13 mouse cellular contexts compared by ENCODE assay signal in the genomic region with DNA sequence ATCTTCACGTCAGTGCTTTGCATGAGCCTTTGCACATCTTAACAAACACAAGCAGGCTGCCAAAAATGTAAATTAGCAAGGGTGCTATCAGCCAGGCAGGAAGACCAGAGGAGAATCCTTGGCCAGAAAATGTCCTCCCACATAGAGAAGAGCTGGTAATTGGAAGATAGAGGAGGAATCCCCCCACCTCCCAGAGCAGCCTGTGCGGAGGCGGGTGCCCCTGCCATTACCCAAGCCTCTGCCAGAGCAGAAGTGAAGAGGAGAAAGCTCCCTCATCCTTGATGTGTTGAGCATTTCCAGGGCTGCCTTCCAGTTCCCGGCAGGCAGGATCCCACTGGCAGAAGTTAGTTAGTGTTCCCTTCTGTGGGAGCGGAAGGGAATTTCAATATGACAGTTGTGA. TPM values are rescaled to one million over a fixed set of nuclear protein-coding genes. Genes with fewer than 3 reads are reported as not detected.
DNase-seq lines count a peak whose midpoint lies in the region; ATAC-seq lines count a peak whose summit lies in the region.
"Had no signal": no experiment of that assay in that cellular context is flagged by ENCODE, and none has a peak within 500 bp of the region (broad histone marks: within the 10 kb centered on the region; RNA-seq: fewer than 3 reads in every experiment).

No protein-coding gene starts in this region.

- H3K4me1 ChIP-seq in forebrain, embryonic 14.5 days (ENCODE audit: control insufficient read depth, insufficient read depth, low read length): no peaks in the 10 kb centered on the region
- no peaks in the 10 kb centered on the region for H3K4me1 ChIP-seq in forebrain, embryonic 11.5 days (replicated peaks; ENCODE audit: control insufficient read depth, insufficient read depth, low read length)
- H3K4me1 ChIP-seq: embryonic facial prominence, embryonic 13.5 days; neural tube, embryonic 13.5 days had no signal

- peak; percentile 46; the same call in 1 of the 2 replicates for ATAC-seq in forebrain, embryonic 14.5 days
- ATAC-seq in forebrain, embryonic 11.5 days (replicated peaks; ENCODE audit: low FRiP score): no peak

- H3K27ac ChIP-seq in forebrain, embryonic 14.5 days (ENCODE audit: low read depth, low read length): no peak overlapping the region
- H3K27ac ChIP-seq in forebrain, embryonic 11.5 days (ENCODE audit: low read depth, low read length): no peak overlapping the region
- H3K27ac ChIP-seq: embryonic facial prominence, embryonic 13.5 days; macrophage; neural tube, embryonic 13.5 days had no signal

- H3K4me3 ChIP-seq in forebrain, embryonic 14.5 days (ENCODE audit: low read depth, low read length): no peak overlapping the region
- H3K4me3 ChIP-seq in forebrain, embryonic 11.5 days (ENCODE audit: low read depth, low read length): no peak overlapping the region
- H3K4me3 ChIP-seq: embryonic facial prominence, embryonic 13.5 days; neural tube, embryonic 13.5 days had no signal

- 83% methylated on average over 5 of the region's 5 CpGs for WGBS in forebrain, embryonic 14.5 days
- 86% methylated on average over 5 of the region's 5 CpGs for WGBS in forebrain, embryonic 11.5 days

- no peak overlapping the region for H3K9ac ChIP-seq in forebrain, embryonic 14.5 days (ENCODE audit: low read length)
- H3K9ac ChIP-seq in forebrain, embryonic 11.5 days (ENCODE audit: low read length): no peak overlapping the region
- H3K9ac ChIP-seq: embryonic facial prominence, embryonic 13.5 days; neural tube, embryonic 13.5 days had no signal

- no peaks in the 10 kb centered on the region for H3K9me3 ChIP-seq in forebrain, embryonic 14.5 days (replicated peaks; ENCODE audit: control insufficient read depth, low read length)
- no peaks in the 10 kb centered on the region for H3K9me3 ChIP-seq in forebrain, embryonic 11.5 days (ENCODE audit: control insufficient read depth, low read length)
- H3K9me3 ChIP-seq: embryonic facial prominence, embryonic 13.5 days; neural tube, embryonic 13.5 days had no signal

- intact Hi-C loops in left cerebral cortex, postnatal 25 days (cut with DNase I): loop anchor here (1.0 to 2.0 kb wide), 2 partner anchors 26 to 40 kb away; no protein-coding TSS in a partner anchor

- no peaks in the 10 kb centered on the region for H3K36me3 ChIP-seq in forebrain, embryonic 14.5 days (ENCODE audit: control insufficient read depth, insufficient read depth, low read length)
- no peaks in the 10 kb centered on the region for H3K36me3 ChIP-seq in forebrain, embryonic 11.5 days (ENCODE audit: control insufficient read depth, insufficient read depth, low read length)
- H3K36me3 ChIP-seq: embryonic facial prominence, embryonic 13.5 days; neural tube, embryonic 13.5 days had no signal

- no peaks in the 10 kb centered on the region for H3K27me3 ChIP-seq in forebrain, embryonic 14.5 days (replicated peaks; ENCODE audit: control insufficient read depth, insufficient read depth, low read length)
- no peaks in the 10 kb centered on the region for H3K27me3 ChIP-seq in forebrain, embryonic 11.5 days (ENCODE audit: control insufficient read depth, insufficient read depth, low read length)
- H3K27me3 ChIP-seq: embryonic facial prominence, embryonic 13.5 days; neural tube, embryonic 13.5 days had no signal

- DNase-seq in forebrain, embryonic 14.5 days (ENCODE audit: low spot score): peak; percentile 28
- DNase-seq in forebrain, embryonic 11.5 days (ENCODE audit: low spot score): no peak
- DNase-seq in adipocyte (ENCODE audit: low spot score): peak; percentile 2
- DNase-seq in layer of hippocampus, adult 18-20 months (ENCODE audit: low spot score in 2 of 2): peak; percentile 91
- peak; percentile 69 to 96 for DNase-seq in left cerebral cortex, postnatal 25 days (ENCODE audit: low spot score in 2 of 2)
- no peak for DNase-seq in urinary bladder, adult 2 months (ENCODE audit: low spot score)
- no peak for DNase-seq in retina, embryonic 14.5 days (ENCODE audit: low spot score)
- no peak for DNase-seq in adrenal gland, postnatal 14 days
- DNase-seq: kidney, postnatal 36 days had no signal

- no peak overlapping the region for H3K4me2 ChIP-seq in forebrain, embryonic 14.5 days (ENCODE audit: low read length)
- no peak overlapping the region for H3K4me2 ChIP-seq in forebrain, embryonic 11.5 days (ENCODE audit: low read depth, low read length, severe bottlenecking)
- H3K4me2 ChIP-seq: embryonic facial prominence, embryonic 13.5 days; neural tube, embryonic 13.5 days had no signal

RNA-seq across cellular contexts. Expression of gene Gm9767, which starts 43.1 kb away (rescaled TPM):
- polyA plus RNA-seq in forebrain, embryonic 14.5 days (2014; fragmentation: Nextera tagmentation; extraction: Ambion mirVana): 0.93 and 1.3 TPM in 2 replicates
- polyA plus RNA-seq in forebrain, embryonic 11.5 days (2014; fragmentation: Nextera tagmentation; extraction: Ambion mirVana): 0.40 and 0.69 TPM in 2 replicates
- total RNA-seq in layer of hippocampus, adult 18-20 months (2021): under 1 TPM; 0.45 to 0.84 TPM
- 1 to 10 TPM in 1 of 2 experiments, under 1 TPM in 1; 0.60 to 1.8 TPM for total RNA-seq in left cerebral cortex, postnatal 25 days (2021)
- 0.04 and 0.07 TPM in 2 replicates for polyA plus RNA-seq in urinary bladder, adult 2 months (2012; rRNA removed)
- total RNA-seq in adrenal gland, postnatal 14 days (2021): 0.30 and 0.41 TPM in 2 replicates
- total RNA-seq: heart, adult 18-20 months had no signal
- polyA plus RNA-seq: macrophage had no signal

RNA-seq across cellular contexts. Expression of gene Tmem200a, which starts 43.9 kb away (rescaled TPM):
- polyA plus RNA-seq in forebrain, embryonic 14.5 days (2014; fragmentation: Nextera tagmentation; extraction: Ambion mirVana): 19.4 and 22.5 TPM in 2 replicates
- 12.8 and 13.7 TPM in 2 replicates for polyA plus RNA-seq in forebrain, embryonic 11.5 days (2014; fragmentation: Nextera tagmentation; extraction: Ambion mirVana)
- total RNA-seq in layer of hippocampus, adult 18-20 months (2021): 10 to 100 TPM; 26.8 to 28.4 TPM
- 10 to 100 TPM; 16.2 to 23.9 TPM for total RNA-seq in left cerebral cortex, postnatal 25 days (2021)
- 2.3 and 3.0 TPM in 2 replicates for polyA plus RNA-seq in urinary bladder, adult 2 months (2012; rRNA removed)
- 27.6 and 28.8 TPM in 2 replicates for total RNA-seq in adrenal gland, postnatal 14 days (2021)
- polyA plus RNA-seq: macrophage had no signal

Comparison
In these comparisons a context has a peak if more than half of its experiments do, and no peak if none do; other contexts are left out.
1. DNase-seq: peak in forebrain, embryonic 14.5 days (single experiment), adipocyte (single experiment), layer of hippocampus, adult 18-20 months (2 of 2) and left cerebral cortex, postnatal 25 days (2 of 2); none in forebrain, embryonic 11.5 days (single experiment), urinary bladder, adult 2 months (single experiment), retina, embryonic 14.5 days (single experiment) and adrenal gland, postnatal 14 days (single experiment).